Mouse (Mus musculus) midbrain, postnatal 0 days (tissue): ENCODE data around the gene Pdcd1. TPM values are rescaled to one million over a fixed set of nuclear protein-coding genes. Genes with fewer than 3 reads are reported as not detected.
A peak's percentile ranks its signal among the peaks of the same experiment; 100 is the strongest.

Experiments
- ATAC-seq: fragments of 200-750 bp; cut with Nextera tagmentation; 2 replicates; pipeline ENCODE4 v1.8.0; 2017; ENCODE audit warnings: moderate number of reproducible peaks, mild to moderate bottlenecking, moderate TSS enrichment, moderate library complexity; ENCODE audit not compliant: low FRiP score
- DNase-seq: peaks from one replicate; pipeline ENCODE4 v3.0.0-alpha.2; 2015; ENCODE audit warnings: low spot score
- H3K27ac ChIP-seq: fragments of 300-500 bp; sonication (generic); 2 replicates; pipeline ENCODE4 v1.5.1; 2014; ENCODE audit warnings: low read depth, mild to moderate bottlenecking, low read length, mixed read lengths
- H3K27me3 ChIP-seq: fragments of 300-500 bp; sonication (generic); 2 replicates; pipeline ENCODE4 v1.6.1; 2014; ENCODE audit warnings: low read length, control low read depth, mixed read lengths; ENCODE audit not compliant: insufficient read depth
- H3K36me3 ChIP-seq: fragments of 300-500 bp; sonication (generic); 2 replicates; pipeline ENCODE4 v1.6.1; 2014; ENCODE audit warnings: low read length, control low read depth, mixed read lengths; ENCODE audit not compliant: insufficient read depth
- H3K4me1 ChIP-seq: fragments of 300-500 bp; sonication (generic); 2 replicates; pipeline ENCODE4 v1.6.1; 2014; ENCODE audit warnings: mild to moderate bottlenecking, control low read depth, antibody characterized with exemption, low read length, mixed read lengths; ENCODE audit not compliant: insufficient read depth
- H3K4me2 ChIP-seq: fragments of 300-500 bp; sonication (generic); 2 replicates; pipeline ENCODE4 v1.6.1; 2014; ENCODE audit warnings: low read depth, mild to moderate bottlenecking, low read length, mixed read lengths; ENCODE audit not compliant: poor library complexity, severe bottlenecking
- H3K4me3 ChIP-seq: fragments of 300-500 bp; sonication (generic); 2 replicates; pipeline ENCODE4 v1.5.1; 2014; ENCODE audit warnings: low read depth, mild to moderate bottlenecking, low read length, moderate library complexity
- H3K9ac ChIP-seq: fragments of 300-500 bp; sonication (generic); replicated peaks from 2 replicates; pipeline ENCODE4 v1.6.1; 2014; ENCODE audit warnings: mild to moderate bottlenecking, low read length, moderate library complexity, mixed read lengths; ENCODE audit not compliant: poor library complexity, severe bottlenecking
- H3K9me3 ChIP-seq: fragments of 300-500 bp; sonication (generic); 2 replicates; pipeline ENCODE4 v1.6.1; 2016; ENCODE audit warnings: low read length, control low read depth
- CTCF ChIP-seq: IDR thresholded peaks from 2 replicates; pipeline ENCODE4 v1.5.1; 2016; ENCODE audit warnings: antibody characterized with exemption, mild to moderate bottlenecking
- WGBS: fragments of 180-500 bp; shearing (Covaris S2); extraction: QIAGEN DNeasy Blood & Tissue Kit; methylation state at CpG from one replicate; pipeline ENCODE4 v1.1.7; 2014; 5-methylcytosine and 5-hydroxymethylcytosine counted together
- polyA plus RNA-seq: library from polyadenylated mRNA; unstranded; fragments of >200 nt; fragmentation: Nextera tagmentation; extraction: Ambion mirVana; gene quantifications from 2 replicates; pipeline ENCODE4 v1.2.1, GENCODE M21; 2015
- total RNA-seq: library from RNA; depleted of rRNA; stranded (reverse); fragments of >200 nt; gene quantifications from 2 replicates; pipeline ENCODE4 v1.2.3, GENCODE M21; 2014; rRNA removed

Pdcd1 gene
- total RNA-seq (not detected in 2 replicates), polyA plus RNA-seq (not detected in 2 replicates)

- no peaks in the 10 kb centered on the region for H3K9me3 ChIP-seq
- no peak for ATAC-seq
- no peak within 1 kb of the TSS for H3K27ac ChIP-seq
- no peak within 1 kb of the TSS for H3K9ac ChIP-seq
- H3K27me3 ChIP-seq = no peaks in the 10 kb centered on the region
- 63% methylated on average over 6 of the region's 6 CpGs for whole genome bisulfite sequencing
- no peaks in the 10 kb centered on the region for H3K36me3 ChIP-seq
- H3K4me1 ChIP-seq = no peaks in the 10 kb centered on the region
- no peak within 1 kb of the TSS for H3K4me2 ChIP-seq
- DNase-seq = no peak
- no peak within 1 kb of the TSS for H3K4me3 ChIP-seq
- no peak for TF ChIP-seq CTCF
Measured at GRCm38 (mm10) chr1:94052373-94052772, at the start of gene Pdcd1. Gene Pdcd1, minus strand, starts transcription at chr1:94052553.

- H3K9ac ChIP-seq = no peak overlapping the region
- H3K27me3 ChIP-seq = no peaks in the 10 kb centered on the region
- 89% methylated on average over 1 of the region's 1 CpGs for WGBS
- H3K36me3 ChIP-seq = no peaks in the 10 kb centered on the region
- no peak overlapping the region for H3K4me2 ChIP-seq
- DNase-seq = no peak
- TF ChIP-seq CTCF = no peak
- H3K4me1 ChIP-seq = no peaks in the 10 kb centered on the region
- H3K9me3 ChIP-seq = no peaks in the 10 kb centered on the region
- ATAC-seq = no peak
- no peak overlapping the region for H3K27ac ChIP-seq
- no peak overlapping the region for H3K4me3 ChIP-seq
Measured at GRCm38 (mm10) chr1:94091788-94092187, 39.4 kb upstream of the Pdcd1 start.

DNA sequence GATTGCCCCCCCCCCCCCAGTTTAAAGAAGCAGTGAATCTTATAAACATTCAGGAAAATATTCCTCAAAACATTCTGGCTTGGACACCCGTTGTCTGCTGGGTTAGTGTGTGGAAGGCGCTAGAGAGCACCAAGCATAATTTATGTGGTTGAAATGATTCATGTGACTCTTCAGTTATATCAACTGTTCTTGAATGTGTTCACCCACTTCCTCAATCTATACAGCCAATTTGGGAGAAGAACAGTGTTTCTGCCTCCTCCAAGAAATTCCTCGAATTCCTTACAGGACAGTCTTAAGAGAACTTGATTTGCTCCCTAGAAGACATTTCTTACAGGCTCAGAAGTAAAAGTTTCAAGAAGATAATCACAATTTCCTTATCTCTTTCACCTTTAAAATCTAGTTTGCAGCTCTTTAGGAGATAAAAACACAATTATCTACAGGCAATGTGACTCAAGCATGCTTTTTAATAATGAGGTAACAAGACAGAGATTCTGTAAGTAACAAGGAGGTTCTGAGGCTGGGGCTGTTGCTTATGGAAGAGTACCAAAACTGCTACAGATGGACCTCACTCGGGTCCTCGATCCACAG, 34.1 kb upstream of the Pdcd1 start:
- ATAC-seq = no peak

DNA sequence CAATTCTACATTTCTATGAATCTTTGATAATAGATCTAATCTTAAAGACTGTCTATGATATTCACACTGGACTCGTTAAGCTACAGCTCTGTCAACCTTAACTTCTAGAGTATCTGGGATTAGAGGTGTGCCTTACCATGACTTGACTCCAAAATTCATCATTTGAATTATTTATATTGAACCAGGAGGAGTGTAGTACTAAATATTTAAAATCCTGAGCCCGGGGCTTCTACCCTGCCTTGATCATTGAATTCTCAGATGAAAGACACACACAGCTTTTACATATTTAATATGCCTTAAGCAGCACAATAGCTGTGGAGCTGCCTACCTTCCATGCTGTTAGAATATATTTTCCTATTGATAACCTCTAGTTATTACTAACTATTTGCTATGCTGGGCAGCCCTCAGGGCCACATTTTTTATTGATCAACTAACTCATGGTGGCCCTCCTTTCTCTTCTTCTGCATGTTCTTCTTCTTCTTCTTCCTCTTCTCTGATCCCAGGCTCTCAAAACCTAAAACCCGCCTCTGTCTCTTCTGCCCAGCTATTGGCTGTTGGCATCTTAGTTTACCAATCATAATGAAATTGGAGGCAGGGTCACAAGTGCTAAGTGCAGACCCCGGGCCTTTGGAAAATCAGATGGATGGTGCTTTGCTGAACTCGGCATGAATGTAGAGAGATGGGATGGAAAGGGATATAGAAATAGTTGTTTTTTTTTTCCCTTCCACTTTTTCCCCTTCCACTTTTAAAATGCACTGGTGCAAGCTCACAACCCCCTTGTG, 33.2 kb upstream of the Pdcd1 start:
- H3K9me3 ChIP-seq = no peaks in the 10 kb centered on the region
- H3K27ac ChIP-seq = no peak overlapping the region
- no peak overlapping the region for H3K4me2 ChIP-seq
- H3K27me3 ChIP-seq = no peaks in the 10 kb centered on the region
- DNase-seq = no peak
- no peak overlapping the region for H3K4me3 ChIP-seq
- no peak overlapping the region for H3K9ac ChIP-seq
- H3K4me1 ChIP-seq = no peaks in the 10 kb centered on the region
- no peak for TF ChIP-seq CTCF
- 63% methylated on average over 5 of the region's 5 CpGs for WGBS
- no peaks in the 10 kb centered on the region for H3K36me3 ChIP-seq
- ATAC-seq = peak; percentile 58

More for the DNA sequence above, 34.1 kb upstream of the Pdcd1 start:
- no peak for DNase-seq
- no peak overlapping the region for H3K27ac ChIP-seq
- no peaks in the 10 kb centered on the region for H3K36me3 ChIP-seq
- no peaks in the 10 kb centered on the region for H3K27me3 ChIP-seq
- WGBS = 85% methylated on average over 5 of the region's 5 CpGs
- TF ChIP-seq CTCF = no peak
- no peak overlapping the region for H3K4me2 ChIP-seq
- H3K9ac ChIP-seq = no peak overlapping the region
- H3K9me3 ChIP-seq = no peaks in the 10 kb centered on the region
- H3K4me1 ChIP-seq = no peaks in the 10 kb centered on the region
- H3K4me3 ChIP-seq = no peak overlapping the region

DNA sequence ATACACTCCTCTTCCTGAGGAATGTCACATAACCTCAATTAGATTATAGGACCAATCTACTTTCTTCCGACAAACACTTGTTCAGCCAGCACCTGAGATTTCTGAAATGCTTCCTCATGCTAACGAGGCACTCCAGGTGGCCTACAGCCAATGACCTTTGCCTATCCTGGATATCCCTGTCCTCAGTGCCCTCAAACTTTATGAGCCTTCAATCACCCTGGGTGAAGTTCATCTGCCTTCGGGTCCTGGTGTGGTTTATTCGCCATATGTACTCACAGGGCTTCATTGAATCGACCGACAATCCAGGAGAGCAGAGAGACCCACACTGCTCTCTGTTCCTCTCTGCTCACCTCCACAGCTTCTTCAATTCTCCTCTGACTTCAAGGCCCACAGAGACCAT, 29.4 kb upstream of the Pdcd1 start:
- DNase-seq = no peak
- H3K4me2 ChIP-seq = no peak overlapping the region
- no peaks in the 10 kb centered on the region for H3K4me1 ChIP-seq
- H3K9ac ChIP-seq = no peak overlapping the region
- ATAC-seq = no peak
- no peaks in the 10 kb centered on the region for H3K36me3 ChIP-seq
- TF ChIP-seq CTCF = no peak
- no peaks in the 10 kb centered on the region for H3K9me3 ChIP-seq
- H3K27me3 ChIP-seq = no peaks in the 10 kb centered on the region
- no peak overlapping the region for H3K4me3 ChIP-seq
- no peak overlapping the region for H3K27ac ChIP-seq
- 91% methylated on average over 6 of the region's 6 CpGs for WGBS

- WGBS = 68% methylated on average over 11 of the region's 11 CpGs
- TF ChIP-seq CTCF = no peak
- Histone ChIP-seq H3K4me2 (no peak overlapping the region), H3K4me1 (no peaks in the 10 kb centered on the region), H3K9me3 (no peaks in the 10 kb centered on the region), H3K27me3 (no peaks in the 10 kb centered on the region), H3K27ac (no peak overlapping the region), H3K9ac (no peak overlapping the region), H3K36me3 (no peaks in the 10 kb centered on the region), H3K4me3 (no peak overlapping the region)
- no peak for ATAC-seq
- no peak for DNase-seq
Measured at GRCm38 (mm10) chr1:94081191-94081590, 28.8 kb upstream of the Pdcd1 start.
